Mouse (Mus musculus): ENCODE measurements around the gene Pou2f1. TPM values are rescaled to one million over a fixed set of nuclear protein-coding genes. Genes with fewer than 3 reads are reported as not detected.

Gene Pou2f1
- polyA plus RNA-seq, 1 experiment from 2014 or later: 28.8 TPM

DNA sequence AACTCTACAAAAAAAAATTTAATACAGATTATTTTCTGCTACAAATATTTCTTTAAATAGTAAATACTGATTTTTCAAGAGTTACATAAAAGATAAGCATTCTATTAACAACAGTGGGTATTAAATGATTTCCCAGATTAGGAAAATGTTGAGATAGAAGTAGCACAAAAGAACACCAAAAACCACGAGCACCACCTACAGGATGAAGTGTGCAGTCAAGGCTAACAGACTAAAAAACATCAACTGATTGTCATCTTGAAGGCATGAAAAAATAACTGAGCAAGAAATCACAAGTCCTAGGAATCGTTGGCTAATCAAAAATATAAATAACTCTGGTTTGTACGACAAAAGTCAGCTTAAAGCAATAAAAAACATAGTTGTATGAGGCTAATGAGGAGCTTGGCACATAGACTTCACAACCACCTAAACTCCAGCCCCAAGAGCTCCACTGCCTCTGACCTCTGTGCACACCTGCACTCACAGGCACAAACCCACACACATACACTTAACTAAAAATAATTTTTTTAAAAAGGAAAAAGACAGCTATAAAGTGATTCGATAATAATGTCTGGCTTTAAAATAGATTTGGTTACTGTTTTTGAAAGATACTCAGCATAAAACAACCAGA is 35.3 kb downstream of the Pou2f1 start:
- Histone ChIP-seq H3K36me3 (peaks cover 10% of the 10 kb centered on the region), H3K27me3 (ENCODE audit: low read depth, poor library complexity, severe bottlenecking) (no peaks in the 10 kb centered on the region), H3K4me1 (no peaks in the 10 kb centered on the region), H3K27ac (no peak overlapping the region), H3K4me3 (no peak overlapping the region), H3K9me3 (replicated peaks) (no peaks in the 10 kb centered on the region)
- no peak for DNase-seq (ENCODE audit: low spot score)
- WGBS: 59% methylated on average over 4 of the region's 4 CpGs

DNA sequence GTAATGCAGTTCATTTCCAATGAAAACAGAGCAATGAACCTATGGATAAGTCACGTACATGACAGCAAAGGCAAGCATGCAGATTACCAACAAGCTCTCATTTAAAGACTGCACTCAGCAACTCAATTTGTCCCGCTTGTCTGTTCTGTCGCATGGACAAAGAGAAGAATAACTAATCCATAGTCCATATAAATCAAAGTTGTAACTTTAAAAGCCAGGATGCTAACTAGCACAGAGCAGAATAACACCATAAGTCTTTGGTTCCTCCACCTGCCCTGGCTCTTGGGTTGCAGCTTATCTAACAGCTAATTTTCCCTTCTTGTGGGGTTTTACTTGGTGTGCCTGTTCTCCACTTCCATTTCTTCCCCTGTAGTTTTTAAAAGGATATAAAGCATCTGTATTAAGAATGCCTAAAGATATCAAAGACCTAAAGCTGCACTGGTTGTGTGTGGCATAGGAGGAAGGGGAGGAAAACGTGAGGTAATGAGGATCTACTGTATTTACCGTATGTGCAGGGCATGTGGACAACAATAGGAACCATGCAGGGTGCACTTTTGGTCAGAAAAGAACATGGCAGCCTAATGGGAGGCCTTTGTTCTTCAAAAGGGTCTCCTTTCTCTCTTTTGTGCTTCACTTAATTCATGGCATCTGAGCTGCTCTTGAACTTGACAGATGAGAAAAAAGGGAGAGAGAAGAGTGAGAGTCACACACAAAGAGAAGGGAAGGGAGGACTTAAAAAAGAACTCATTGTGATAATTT is 36.1 kb downstream of the Pou2f1 start:
- 84% methylated on average over 5 of the region's 5 CpGs for WGBS
- Histone ChIP-seq H3K27ac (no peak overlapping the region), H3K4me3 (no peak overlapping the region)

DNA sequence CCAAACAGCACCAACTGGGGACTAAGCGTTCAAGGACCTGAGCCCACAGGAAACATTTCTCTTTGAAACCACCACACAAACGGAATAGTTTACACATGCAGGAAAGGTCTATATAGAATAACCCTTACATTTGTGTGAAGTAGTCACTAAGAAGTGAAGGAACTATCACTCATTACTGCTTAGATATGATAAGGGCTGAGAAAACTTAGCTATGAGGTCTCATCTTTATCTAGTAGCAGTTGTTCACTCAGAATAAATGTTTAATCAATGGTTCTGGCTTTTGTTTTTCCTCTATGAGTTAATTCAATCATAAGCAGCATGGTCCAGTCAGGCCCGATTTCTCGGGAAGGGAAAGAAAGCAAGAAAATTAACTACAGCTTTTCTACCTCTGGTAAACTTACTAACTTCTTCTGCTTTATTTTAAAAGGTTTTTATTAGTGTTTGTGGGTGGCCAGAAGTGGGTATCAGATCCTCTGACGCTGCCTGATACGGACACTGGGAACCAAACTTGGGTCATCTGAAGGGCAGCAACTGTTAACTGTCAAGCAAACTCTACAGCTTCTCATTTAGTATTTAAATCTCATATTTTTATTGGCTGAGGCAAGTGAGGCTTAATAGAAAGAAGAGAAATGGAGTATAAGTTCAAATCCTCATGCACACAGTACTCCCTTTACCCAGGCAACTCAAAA is 40.7 kb downstream of the Pou2f1 start:
- H3K27ac ChIP-seq: no peak overlapping the region
- 0 out of 2 replicates have a peak, but pooled peaks cover 3% of the 10 kb centered on the region for H3K4me1 ChIP-seq
- H3K36me3 ChIP-seq: no peaks in the 10 kb centered on the region
- no peak overlapping the region for H3K4me3 ChIP-seq
- WGBS: 78% methylated on average over 6 of the region's 6 CpGs
- no peak for DNase-seq (ENCODE audit: low spot score)
- no peaks in the 10 kb centered on the region for H3K27me3 ChIP-seq (ENCODE audit: low read depth, poor library complexity, severe bottlenecking)
- H3K9me3 ChIP-seq (replicated peaks): no peaks in the 10 kb centered on the region

More for the DNA sequence above, 36.1 kb downstream of the Pou2f1 start:
- Histone ChIP-seq H3K9me3 (replicated peaks) (no peaks in the 10 kb centered on the region), H3K36me3 (peaks cover 5% of the 10 kb centered on the region), H3K27me3 (ENCODE audit: low read depth, poor library complexity, severe bottlenecking) (no peaks in the 10 kb centered on the region), H3K4me1 (no peaks in the 10 kb centered on the region)
- DNase-seq (ENCODE audit: low spot score): no peak

DNA sequence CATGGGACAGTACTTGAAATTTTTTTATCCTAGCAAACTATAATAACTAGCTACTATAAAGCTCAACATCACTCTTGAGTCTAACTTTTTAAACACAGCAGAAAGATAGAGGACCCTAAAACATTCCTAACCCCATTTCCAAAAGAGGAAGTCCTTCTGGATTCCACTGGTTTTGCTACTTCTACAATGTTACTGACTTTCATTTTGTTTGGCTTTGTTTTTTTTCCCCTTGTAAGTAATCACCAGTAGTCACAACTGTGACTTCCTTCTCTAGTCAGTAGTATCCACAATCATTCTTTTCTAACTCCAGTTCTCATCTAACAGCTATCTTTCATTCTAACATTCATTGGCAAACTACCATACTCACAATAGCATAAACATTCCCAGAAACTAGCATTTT is 44.3 kb downstream of the Pou2f1 start:
- no peaks in the 10 kb centered on the region for H3K27me3 ChIP-seq (ENCODE audit: low read depth, poor library complexity, severe bottlenecking)
- H3K9me3 ChIP-seq (replicated peaks): no peaks in the 10 kb centered on the region
- DNase-seq (ENCODE audit: low spot score): no peak
- no peak overlapping the region for H3K4me3 ChIP-seq
- no peaks in the 10 kb centered on the region for H3K36me3 ChIP-seq
- H3K27ac ChIP-seq: no peak overlapping the region
- H3K4me1 ChIP-seq: 0 out of 2 replicates have a peak, but pooled peaks cover 3% of the 10 kb centered on the region

DNA sequence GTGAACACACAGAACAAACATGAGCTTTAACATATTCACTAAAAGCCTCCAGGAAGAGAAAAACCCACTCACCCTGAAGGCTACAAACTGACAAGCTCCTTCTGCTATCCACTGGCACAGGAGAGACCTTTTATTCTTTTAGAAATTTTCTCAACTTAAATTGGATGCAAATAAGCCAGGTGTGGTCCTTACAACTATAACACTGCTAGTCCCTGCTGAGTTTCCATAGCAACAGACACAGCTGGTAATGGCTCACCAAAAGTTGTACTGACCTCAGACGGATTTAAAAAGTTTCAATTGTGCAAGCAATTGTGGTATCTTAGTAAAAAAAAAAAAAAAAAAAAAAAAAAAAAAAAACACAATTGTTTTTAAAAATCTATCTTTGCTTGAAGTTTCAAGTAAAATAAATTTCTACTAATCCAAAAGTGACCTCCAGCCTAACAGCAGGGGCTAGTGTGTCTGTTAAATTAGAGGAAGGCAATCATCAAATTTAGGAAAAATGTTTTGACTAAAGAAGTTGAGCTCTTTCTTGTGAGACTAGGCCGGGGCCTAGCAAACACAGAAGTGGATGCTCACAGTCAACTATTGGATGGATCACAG is 54.2 kb downstream of the Pou2f1 start:
- Histone ChIP-seq H3K27me3 (ENCODE audit: low read depth, poor library complexity, severe bottlenecking) (no peaks in the 10 kb centered on the region), H3K4me1 (no peaks in the 10 kb centered on the region; the same call in 1 of the 2 replicates), H3K9me3 (replicated peaks) (no peaks in the 10 kb centered on the region), H3K4me3 (no peak overlapping the region), H3K36me3 (no peaks in the 10 kb centered on the region), H3K27ac (no peak overlapping the region)
- DNase-seq (ENCODE audit: low spot score): no peak
- 72% methylated on average over 2 of the region's 2 CpGs for WGBS

DNA sequence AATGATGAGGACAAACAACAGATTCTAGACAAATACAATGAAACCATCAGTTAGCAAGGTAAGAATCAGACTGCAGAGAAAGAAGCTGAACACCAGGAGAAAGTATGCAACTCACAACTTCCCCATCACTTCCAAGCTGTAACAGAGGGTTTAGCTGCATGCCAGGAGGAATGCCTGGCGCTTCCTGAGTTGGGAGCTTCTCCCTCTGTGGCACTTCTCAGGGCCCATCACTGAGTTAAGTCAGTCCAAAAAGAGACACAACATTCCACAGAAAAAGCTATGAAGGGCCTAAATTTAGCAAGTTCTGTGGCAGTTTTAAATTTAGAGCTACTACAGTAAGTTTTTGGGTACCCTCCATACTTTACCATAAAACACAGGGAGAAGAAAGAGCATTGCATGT is 59.2 kb downstream of the Pou2f1 start:
- no peaks in the 10 kb centered on the region; the same call in 1 of the 2 replicates for H3K4me1 ChIP-seq
- no peaks in the 10 kb centered on the region for H3K36me3 ChIP-seq
- H3K27me3 ChIP-seq (ENCODE audit: low read depth, poor library complexity, severe bottlenecking): no peaks in the 10 kb centered on the region
- DNase-seq (ENCODE audit: low spot score): no peak
- no peak overlapping the region for H3K4me3 ChIP-seq
- no peaks in the 10 kb centered on the region for H3K9me3 ChIP-seq (replicated peaks)
- 88% methylated on average over 1 of the region's 1 CpGs for WGBS
- H3K27ac ChIP-seq: no peak overlapping the region

DNA sequence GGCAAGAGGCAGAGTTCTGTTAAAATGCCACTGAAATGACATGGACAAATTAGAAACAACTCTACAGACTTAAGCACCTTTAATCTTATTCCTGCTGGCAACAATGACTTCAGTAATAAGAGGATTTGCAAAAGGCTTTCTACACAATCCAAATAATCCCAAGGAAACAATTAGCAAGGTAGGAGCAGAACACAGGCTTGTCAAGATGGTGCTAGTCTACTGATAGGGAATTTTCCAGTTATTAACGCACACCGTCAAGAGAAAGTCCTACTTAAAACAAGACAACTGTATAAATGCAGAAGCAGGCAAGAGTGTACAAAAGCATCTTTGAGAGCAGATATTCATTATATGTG is 67.0 kb downstream of the Pou2f1 start:
- no peak for DNase-seq (ENCODE audit: low spot score)
- Histone ChIP-seq H3K27ac (no peak overlapping the region), H3K4me1 (peaks cover 4% of the 10 kb centered on the region; the same call in 1 of the 2 replicates), H3K36me3 (no peaks in the 10 kb centered on the region), H3K27me3 (ENCODE audit: low read depth, poor library complexity, severe bottlenecking) (no peaks in the 10 kb centered on the region), H3K4me3 (no peak overlapping the region), H3K9me3 (replicated peaks) (no peaks in the 10 kb centered on the region)
- 81% methylated on average over 2 of the region's 2 CpGs for whole genome bisulfite sequencing

DNA sequence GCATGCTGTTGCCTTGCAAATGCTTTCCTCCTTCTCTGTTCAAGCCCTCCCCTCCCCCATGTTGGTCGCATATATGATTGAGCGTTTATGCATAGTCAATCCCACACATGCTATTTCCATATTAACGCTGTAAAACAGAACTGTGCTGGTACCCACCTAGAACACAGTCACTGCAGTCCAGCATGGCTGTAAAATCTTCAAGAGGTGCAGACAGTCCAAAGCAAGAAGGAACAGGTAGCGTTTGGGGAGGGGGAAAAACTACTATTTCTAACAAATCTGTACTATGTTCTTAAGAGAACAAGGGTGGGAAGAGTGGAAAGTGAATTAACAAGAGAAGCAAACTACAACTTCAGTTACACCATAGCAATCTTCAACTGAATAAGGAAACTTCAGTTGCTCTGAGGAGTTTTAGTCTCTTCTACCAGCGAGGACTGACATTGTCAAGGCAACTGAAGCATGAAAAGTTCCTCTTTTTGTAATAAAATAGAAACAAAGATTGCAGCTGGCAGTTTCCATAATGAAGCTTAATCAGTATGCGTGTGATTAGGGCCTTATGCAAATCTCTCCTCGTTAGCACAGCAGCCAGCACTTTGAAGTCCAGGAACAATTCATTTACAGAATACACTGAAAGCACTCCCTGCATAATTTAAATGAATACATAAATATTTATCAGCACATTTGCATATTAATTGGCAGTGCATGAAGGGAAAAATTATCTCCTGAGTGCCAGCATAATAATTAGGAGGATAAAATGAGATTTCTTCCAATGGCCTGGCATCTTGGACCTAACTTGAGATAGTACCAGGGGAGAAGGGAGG is 67.6 kb downstream of the Pou2f1 start:
- no peak overlapping the region for H3K4me3 ChIP-seq
- WGBS: 71% methylated on average over 7 of the region's 7 CpGs
- no peak for DNase-seq (ENCODE audit: low spot score)

DNA sequence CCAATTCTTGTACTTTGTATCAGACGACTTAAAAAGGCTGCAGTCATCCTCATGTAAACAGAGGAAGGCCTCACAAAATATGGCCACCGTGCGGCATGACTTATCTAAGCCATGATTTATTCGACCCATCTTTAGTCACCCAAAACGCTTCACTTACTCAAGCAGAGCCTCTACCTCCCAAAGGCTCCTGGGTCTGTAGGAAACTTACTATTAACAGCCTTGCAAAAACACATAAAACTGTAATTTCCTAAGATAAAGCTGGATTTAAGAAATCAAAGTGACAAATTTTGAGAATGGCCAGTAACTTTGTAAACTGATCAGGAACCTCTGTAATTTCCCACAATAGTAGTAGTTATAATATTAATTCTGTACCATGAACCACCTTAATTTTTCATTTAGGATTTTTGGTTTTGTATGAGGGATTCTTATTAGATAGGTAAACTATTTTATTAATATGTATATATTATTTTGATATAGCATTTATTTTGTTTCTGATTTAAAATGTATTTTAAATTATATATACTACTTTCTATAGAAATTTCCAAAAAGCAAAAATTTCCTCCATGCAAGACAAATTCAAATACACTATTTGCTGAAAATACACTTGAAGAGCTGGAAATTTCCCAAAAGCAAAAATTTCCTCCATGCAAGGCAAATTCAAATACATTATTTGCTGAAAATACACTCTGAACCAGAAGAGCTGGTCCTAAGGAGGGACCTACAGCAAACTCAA is 68.4 kb downstream of the Pou2f1 start:
- H3K27ac ChIP-seq: no peak overlapping the region
- no peaks in the 10 kb centered on the region for H3K9me3 ChIP-seq (replicated peaks)
- H3K4me3 ChIP-seq: no peak overlapping the region
- no peaks in the 10 kb centered on the region for H3K36me3 ChIP-seq
- H3K4me1 ChIP-seq: peaks cover 4% of the 10 kb centered on the region; the same call in 1 of the 2 replicates
- WGBS: 87% methylated on average over 5 of the region's 5 CpGs
- H3K27me3 ChIP-seq (ENCODE audit: low read depth, poor library complexity, severe bottlenecking): no peaks in the 10 kb centered on the region
- no peak for DNase-seq (ENCODE audit: low spot score)

More for the DNA sequence above, 67.6 kb downstream of the Pou2f1 start:
- peaks cover 4% of the 10 kb centered on the region; the same call in 1 of the 2 replicates for H3K4me1 ChIP-seq
- no peaks in the 10 kb centered on the region for H3K9me3 ChIP-seq (replicated peaks)
- no peak overlapping the region for H3K27ac ChIP-seq
- no peaks in the 10 kb centered on the region for H3K36me3 ChIP-seq
- no peaks in the 10 kb centered on the region for H3K27me3 ChIP-seq (ENCODE audit: low read depth, poor library complexity, severe bottlenecking)

DNA sequence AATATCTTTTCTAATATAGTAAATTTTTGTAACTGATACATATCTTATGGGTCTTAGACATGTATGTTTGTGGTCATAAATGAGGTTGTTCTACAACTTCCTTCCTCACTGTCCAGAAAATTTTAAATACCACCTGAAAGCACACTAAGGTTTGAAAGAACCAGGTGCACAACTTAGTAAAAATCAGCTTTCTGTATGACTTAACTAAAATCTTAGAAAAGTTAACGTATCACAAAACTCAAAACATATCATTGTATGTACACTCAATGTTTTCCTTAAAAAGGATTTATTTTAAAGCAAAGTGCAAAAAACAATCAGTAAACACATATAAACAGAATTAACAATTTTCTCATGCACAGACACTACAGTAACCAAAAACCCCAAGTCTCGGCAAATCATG is 69.6 kb downstream of the Pou2f1 start:
- H3K27ac ChIP-seq: no peak overlapping the region
- H3K36me3 ChIP-seq: no peaks in the 10 kb centered on the region
- no peak for DNase-seq (ENCODE audit: low spot score)
- H3K27me3 ChIP-seq (ENCODE audit: low read depth, poor library complexity, severe bottlenecking): no peaks in the 10 kb centered on the region
- 94% methylated on average over 2 of the region's 2 CpGs for WGBS
- no peaks in the 10 kb centered on the region for H3K9me3 ChIP-seq (replicated peaks)
- no peak overlapping the region for H3K4me3 ChIP-seq
- H3K4me1 ChIP-seq: peaks cover 4% of the 10 kb centered on the region; the same call in 1 of the 2 replicates

DNA sequence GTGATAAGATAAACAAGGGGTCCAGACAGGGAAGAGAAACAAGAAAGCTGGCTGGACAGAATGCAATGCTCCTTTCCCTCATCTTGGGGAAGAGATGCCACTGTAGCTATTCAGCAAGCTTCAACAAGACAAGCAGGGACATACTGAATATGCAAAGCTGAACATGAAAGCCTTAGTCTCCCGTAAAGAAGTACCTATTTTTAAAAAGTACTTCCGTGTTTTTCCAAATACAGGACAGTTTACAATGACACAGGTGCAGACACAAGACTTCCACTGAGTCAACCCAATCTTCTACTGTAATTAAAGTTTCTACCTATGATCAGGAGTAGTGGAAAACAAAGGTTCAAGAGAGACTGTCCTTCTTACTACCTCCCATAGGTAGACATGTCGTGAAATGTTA is 72.0 kb downstream of the Pou2f1 start:
- Histone ChIP-seq H3K27ac (no peak overlapping the region), H3K9me3 (replicated peaks) (no peaks in the 10 kb centered on the region), H3K36me3 (no peaks in the 10 kb centered on the region), H3K4me1 (peaks cover 4% of the 10 kb centered on the region; the same call in 1 of the 2 replicates), H3K4me3 (no peak overlapping the region), H3K27me3 (ENCODE audit: low read depth, poor library complexity, severe bottlenecking) (no peaks in the 10 kb centered on the region)
- WGBS: 89% methylated on average over 3 of the region's 3 CpGs
- no peak for DNase-seq (ENCODE audit: low spot score)
